Mouse (Mus musculus) adrenal gland, postnatal 25 days (tissue): ENCODE measurements around the gene D16Ertd472e. TPM values are rescaled to one million over a fixed set of nuclear protein-coding genes. Genes with fewer than 3 reads are reported as not detected.
"Not testable (repeated sequence)": the region's sequence is repeated elsewhere in the genome, so short reads cannot be mapped to it uniquely, and the experiment has no call there.

Experiments used
- DNase-seq: peaks from one replicate; pipeline ENCODE4 v3.0.0; 2021; ENCODE audit warnings: mixed read lengths
- total RNA-seq: library from RNA; stranded (reverse); gene quantifications from 2 replicates; pipeline ENCODE4 v1.2.3, GENCODE M21; 2021

D16Ertd472e gene
- total RNA-seq, 1 experiment from 2014 or later: 32.2 TPM

DNA sequence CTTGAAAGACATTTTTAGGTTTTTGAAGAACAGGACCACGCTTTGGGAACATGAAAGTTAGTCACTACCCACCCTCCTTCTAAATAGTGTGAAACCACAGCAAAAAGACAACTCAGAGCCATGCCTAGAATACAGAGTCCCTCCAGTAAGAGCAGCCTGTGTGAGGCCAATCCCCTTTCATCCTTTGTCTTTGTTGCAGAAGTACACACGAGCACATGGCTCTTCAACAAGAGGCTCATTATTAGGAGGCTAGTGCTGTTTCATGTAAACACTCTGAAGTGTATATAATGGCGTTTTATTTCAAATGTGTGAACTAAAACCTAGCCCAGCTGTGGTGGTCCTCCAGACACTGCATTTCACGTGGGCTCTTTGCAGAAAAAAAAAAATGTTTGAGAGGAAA is 3.5 kb downstream of the D16Ertd472e start:
- no peak for DNase-seq

DNA sequence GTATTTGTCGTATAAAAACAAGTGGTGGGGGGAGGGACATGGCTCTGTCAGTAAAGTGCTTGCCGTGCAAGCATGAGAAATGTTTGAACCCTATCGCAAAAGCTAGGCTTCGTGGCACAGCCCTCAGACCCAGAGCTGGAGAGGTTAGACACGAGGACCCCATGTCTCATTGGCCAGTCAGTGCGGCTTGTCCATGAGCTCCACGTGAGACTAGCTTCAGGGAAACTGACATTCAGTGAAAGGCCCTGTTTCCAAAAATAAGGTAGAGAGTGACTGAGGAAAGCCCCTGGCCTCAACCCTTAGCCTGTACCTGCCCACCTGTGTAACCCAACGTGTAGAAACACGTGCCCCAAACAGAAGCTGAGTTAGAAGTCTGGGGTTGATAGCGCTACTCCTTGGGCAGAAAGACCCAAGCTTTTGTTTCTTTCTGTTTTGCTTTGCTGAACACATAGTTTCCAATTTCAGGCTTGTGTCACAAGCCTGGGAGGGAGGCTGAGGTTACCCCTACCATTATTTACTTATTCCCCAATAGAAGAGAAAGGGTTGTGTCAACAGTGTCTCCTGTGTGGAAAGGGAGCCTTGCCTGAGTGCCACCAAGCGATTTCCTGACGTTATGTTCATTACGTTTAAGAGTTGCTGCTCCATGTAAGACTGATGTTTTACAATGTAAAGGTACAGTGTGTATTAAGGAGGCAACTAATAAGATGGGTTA is 12.2 kb downstream of the D16Ertd472e start:
- no peak for DNase-seq

DNA sequence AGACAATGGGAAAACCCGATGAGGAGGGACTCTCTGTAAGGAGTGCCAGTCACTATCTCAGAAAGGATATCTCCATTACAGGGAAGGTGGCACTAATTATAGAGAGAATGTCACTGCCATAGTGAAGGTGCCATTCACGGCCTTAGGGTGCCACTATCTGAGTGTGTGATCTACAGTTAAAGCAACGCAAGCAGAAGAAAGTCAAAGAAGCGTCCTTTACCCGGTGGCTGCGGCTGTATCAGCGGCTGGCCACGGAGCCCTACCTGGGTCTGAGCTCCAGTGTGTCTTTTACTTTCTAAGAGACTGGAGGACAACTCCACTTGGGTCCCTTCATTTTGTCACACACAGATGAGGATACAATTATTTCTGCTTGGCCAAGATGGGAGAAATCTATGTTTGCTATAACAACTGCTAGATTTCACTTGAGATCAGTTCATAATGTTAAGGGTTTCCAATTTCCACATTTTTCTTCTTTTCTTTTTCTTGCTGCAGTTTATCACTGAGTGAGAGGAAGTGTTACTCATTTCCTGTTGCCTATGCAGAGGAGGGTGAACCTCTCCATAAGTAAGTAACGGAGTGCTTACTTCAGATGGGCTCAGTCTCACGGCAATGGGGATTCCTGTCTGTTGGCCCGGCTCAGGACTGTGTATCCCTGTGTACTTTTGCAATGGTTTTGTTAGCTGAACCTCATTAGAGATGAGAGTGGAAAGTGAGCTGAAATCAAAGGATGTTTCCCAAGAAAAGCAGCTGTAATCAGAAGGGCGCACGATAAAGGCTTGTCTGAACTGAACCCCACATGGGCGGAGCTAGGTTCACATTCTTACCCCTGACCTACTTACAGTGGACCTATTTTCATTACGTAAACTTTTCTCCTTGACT is 13.2 kb downstream of the D16Ertd472e start:
- DNase-seq: no peak

DNA sequence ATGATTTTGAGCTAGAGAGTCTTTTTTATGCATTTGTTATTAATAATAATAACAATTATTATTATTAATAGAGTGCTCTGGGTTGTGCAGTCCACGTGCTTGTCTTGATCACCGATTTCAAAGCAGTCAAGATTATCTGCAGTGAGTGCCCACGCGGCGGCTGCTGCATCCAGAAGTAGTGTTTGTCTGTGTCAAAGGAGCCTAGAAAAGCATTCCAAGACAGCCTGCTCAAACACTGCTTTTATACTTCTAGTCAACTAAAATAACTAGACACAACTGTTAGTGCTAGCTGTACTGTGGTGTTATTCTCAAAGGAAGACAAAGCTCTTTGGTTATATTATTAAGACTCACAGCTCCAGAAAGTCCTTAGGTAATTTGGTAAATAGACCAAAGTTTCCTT is 15.9 kb downstream of the D16Ertd472e start:
- DNase-seq: no peak

DNA sequence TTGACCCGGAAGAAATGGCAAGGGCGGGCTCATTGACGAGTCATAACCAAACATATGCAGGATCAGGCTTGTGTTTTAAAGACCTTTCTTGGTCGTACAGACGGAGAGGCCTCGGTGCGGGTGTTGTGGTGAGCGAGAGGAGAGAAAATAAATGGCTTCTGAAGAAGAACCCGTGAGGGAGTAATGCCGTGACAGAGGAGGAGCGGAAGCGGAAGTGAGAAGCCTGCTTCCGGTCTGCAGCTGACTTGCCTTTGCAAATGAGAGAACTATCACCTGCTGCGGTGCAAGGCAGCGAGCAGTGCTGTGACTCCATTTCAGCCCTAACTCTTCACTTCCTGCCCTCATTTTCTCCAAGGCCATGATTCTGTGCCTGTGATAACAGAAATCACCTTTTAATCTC is 16.4 kb downstream of the D16Ertd472e start:
- DNase-seq: no peak

DNA sequence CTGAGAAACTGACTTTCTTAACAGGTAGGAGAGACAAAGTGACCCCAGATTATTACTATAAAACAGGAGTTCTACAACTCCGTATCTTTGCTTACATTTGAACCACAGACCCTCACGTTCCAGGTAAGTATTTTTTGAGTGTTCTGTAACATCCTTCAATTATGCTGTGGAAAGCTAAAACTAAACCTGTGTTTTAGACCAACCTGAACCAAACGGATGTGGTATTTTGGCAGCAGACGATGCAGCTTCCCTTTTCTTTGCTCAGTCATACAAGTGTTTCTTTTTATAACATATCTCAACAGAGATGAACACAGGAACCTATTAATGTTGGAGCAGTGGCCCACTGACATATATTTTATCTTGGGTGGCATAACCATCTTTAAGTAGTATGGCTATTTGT is 18.9 kb downstream of the D16Ertd472e start:
- no peak for DNase-seq

DNA sequence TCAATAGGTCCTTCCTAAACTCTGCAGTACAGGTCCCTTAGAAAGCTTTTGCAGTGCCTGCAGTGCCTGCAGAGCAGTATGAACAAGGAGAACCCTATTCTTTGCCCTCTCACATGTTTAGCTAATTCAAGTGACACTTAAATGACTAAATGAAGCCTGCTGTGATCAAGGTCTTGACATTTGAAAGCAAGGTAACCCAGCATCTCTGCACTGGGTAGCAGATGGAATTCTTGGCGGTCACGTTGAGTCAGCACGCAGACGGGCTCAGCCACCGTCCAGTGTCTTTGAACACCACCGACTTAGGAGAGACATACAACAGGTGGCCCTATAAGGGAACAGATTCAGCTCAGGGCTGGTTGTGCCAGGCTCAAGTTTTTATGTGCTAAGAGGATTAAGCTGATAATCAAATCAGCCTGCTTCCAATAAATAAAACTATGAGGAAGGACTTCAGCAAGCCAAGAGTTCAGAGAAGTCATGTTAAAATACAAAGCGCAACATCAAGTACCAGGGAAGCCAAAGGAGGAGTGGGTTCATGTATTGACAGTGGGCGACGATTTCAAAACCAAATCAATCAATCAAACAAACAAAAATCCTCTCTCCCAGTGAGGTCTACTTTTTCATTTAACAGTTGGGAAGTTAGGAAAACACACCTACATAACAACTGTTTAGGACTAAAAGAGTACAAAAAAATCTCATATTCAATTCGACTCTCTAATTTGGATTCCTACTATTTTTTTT is 21.4 kb downstream of the D16Ertd472e start:
- DNase-seq: peak; percentile 59

DNA sequence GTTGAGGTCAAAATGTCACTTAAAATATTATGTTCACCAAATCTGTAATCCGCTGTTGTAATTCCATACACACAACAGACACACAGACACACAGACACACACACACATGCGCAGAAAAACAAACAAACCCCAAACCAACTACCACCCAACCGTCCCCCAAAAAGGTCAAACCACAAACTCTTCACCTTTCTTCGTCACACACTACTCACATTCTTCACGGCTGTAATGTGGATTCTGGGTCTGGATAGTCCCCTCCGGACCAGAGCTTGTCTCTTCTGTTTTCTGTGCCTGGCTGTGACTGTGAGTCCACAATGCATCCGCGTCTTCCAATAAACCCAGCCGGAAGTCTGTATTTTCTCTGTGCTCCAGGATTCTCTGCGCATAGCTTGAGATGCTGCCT is 29.1 kb downstream of the D16Ertd472e start:
- no peak for DNase-seq

DNA sequence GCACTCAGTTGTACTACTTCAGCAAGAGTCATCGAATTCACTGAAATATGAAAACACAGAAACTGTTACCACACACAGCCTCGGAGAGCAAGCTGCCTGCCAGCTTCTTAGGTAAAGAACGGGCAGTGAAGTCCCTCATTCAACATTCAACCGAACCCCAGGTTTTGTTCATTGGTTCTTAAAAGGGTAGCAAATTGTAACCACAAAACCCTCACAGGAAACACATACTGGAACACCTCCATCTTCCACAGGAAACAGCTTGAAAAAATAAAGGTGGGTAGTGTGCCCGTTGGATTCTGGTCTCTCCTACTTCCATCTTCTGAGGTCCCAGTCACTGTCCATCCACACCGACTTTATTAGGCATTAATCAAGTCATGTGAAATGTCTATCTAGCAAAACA is 30.0 kb downstream of the D16Ertd472e start:
- DNase-seq: no peak

DNA sequence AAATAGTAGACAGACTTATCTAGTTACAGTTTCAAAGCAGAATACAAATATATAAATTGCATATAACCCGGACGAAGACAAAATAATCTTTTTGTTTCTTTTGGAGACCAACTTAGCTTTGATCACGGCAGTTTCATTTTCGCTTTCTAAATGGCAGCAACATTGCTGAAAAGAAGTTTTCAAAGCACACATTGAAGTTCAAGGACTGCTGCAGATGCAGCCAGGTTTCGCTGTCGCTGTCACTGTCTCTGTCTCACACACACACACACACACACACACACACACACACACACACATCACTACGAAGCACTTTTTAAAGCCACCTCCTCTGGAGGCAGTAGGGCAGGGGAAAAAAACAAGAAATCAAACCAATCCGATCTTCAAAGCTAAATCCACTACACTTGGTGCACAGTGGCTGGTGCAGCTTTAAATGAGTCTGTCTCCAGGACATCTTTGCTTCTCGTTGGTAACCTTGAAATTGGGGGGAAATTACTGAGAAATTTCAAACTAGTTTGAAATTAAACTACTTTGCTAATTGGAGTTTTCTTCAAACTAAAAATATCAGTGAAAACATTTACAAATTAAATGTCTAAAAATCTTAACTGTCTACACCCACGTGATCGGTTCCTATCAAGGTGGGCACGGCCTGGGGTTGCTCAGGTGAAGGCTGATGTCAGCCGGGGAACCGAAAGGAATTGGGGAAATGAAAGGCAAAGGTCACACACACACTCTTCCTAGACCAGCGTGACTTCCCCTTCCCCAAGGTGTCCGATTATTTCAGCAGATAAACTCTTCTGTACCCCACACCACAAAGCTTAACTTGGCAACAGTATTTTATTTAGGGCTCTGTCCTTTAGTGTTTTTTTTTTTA is 35.9 kb downstream of the D16Ertd472e start:
- peak; percentile 15 for DNase-seq

DNA sequence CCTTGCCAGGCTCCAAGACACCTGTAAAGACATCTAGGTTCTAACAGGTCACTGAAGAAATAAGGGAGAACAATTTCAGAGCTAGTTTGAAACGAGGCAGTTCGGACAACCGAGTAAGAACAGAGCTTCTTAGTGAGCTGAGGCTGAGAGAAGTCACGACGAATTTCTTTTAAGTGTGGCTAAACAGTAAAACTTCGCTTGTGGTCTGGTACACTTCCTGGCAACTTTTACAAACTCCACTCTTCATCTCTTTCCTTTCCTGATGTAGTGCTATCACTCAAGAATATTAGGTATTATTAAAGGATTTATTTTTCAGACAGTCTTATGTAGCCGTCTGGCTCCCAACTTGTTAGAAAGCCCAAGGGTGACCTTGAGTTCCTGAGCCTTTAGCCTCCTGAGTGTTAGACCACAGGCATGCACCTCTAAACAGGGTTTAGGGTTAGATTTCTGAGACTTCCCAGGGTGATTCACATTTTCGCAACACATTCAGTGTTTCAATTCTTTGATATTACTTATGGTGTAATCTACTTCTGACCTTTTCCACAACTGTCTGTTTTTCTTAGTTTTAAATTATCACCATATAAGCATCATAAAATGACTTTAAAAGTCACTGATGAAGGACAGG is 38.6 kb downstream of the D16Ertd472e start:
- no peak for DNase-seq

DNA sequence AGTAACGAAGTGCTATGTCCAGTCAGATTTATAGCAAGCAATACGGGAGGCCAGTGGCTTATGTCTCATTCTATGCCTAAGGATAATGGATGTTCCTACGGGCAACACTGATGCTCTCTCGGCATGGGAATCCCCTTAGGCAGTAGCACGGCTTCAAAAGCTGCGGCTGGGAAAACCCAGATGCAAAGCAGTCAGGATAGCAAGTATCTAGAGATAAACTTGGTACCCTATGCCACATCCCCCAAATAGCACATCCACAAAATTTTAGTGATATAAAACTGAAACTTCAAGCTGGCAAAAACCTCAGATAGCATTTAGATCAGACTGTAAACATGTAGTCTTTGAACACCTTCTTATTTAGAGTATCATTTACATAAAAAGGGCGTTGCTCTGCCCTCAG is 39.2 kb downstream of the D16Ertd472e start:
- no peak for DNase-seq

DNA sequence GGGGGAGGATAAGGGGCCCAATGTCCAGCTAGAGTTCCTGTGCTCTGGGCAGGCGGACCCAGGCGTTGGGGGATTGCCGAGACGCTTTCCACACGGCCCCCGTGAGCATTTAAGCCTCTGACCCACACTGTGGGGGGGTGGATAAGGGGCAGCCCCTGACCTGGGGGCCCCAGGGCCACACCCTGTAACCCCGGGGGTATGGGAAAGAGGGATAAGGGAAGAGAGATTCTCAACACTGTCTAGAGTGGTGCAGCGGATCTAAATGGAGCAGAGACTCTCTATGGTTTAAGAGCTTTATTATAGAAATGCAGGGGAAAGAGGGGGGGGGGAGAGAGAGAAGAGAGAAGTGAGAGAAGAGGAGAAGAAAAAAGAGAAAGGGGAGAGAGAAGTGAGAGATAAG is 42.0 kb downstream of the D16Ertd472e start:
- DNase-seq: no peak

DNA sequence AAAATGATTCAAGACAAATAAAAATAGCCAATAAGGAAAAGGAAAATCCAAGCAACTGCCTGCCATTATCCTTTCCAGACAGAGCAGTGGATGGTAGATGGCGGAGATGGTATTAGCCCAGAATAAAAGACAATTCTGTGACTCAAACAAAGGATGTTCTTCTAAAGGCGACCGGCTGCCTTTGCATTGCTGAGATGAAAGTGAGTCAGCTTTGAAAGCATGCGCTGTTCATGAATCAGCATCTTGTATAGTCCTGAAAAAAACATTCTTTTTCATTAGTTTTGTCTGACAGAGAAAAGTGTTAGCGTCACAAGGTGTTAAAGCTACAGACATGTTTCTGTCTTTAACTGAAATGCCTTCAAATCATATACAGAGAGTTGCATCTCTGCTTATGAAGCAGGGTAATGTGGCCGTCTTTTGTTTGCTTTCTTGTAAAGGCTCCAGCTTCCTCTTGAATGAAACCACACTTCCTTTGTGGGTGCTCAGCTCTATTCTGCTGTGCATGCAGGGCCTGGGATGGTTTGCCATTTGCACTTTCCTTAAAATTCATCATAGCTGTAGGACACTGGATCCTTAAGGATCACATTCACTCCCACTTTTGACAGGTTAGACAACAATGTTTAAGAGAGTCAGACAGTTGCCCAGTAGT is 44.4 kb downstream of the D16Ertd472e start:
- no peak for DNase-seq

DNA sequence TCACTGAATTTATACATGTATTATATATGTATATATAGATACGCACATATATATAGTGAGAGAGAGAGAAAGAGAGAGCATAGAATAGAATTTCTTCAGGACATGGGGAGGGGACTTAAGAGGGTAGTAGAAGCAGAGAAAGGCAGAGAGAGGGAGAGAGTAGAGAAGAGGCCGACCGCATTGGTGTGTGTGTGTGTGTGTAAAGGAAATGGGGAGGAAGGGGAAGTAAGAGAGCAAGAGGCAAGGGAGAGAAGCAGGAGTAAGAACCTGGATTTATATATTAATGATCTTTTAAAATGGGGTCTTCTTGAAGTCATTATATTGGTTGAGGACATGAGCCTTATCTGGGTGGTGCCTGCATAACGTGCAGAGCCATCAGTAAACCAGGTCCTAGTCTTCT is 53.5 kb downstream of the D16Ertd472e start:
- no peak for DNase-seq

DNA sequence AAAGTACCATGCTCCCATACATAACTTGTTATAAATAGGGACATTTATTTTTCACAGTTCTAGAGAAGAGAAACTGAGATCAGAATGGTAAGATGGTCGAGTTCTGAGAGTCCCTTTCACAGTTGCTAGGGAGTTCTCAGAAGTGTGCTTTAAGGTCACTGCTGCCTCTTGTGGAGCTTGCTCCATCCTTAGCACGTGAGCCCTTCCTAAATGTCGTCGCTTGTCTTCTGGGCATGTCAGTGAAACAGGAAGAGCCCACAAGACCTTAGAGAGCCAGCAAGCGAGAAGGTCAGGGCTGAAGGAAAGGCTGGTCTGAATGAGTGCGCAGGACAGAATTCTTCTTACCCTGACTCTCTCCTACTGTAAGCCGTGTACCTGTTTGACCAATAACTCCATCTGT is 57.8 kb downstream of the D16Ertd472e start:
- DNase-seq: no peak

DNA sequence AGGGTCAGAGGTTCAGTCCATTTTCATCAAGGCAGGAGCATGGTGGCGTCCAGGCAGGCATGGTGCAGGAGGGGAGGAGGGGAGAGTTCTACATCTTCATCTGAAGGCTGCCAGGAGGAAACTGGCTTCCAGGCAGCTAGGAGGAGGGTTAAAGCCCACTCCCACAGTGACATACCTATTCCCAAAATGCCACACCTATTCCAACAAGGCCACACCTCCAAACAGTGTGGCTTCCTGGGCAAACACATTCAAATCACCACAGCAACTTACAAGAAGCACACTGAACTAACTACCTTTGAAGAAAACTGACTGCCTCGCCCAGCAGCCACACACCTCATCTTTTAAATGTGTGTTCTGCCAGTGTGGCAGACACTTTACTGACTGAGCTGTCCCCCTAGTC is 59.3 kb downstream of the D16Ertd472e start:
- no peak for DNase-seq

DNA sequence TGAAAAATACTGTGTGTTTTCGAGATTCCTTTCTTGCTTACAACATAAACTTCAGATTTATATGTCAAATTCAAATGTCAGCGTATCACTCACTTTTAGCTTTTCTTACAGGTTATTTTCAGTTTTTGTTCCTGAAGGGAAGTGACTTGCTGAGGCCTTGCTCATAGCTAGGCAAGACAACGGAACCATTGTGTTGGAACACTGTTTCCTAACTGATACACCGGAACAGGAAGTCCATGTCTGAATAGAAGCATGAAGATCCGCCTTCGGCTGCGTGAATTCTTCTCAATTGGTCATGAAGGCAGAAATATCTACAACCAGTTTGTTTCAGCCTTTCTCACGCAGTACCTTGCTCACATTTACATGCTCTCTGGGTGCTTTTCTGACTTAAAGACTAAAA is 65.0 kb downstream of the D16Ertd472e start:
- DNase-seq: no peak

DNA sequence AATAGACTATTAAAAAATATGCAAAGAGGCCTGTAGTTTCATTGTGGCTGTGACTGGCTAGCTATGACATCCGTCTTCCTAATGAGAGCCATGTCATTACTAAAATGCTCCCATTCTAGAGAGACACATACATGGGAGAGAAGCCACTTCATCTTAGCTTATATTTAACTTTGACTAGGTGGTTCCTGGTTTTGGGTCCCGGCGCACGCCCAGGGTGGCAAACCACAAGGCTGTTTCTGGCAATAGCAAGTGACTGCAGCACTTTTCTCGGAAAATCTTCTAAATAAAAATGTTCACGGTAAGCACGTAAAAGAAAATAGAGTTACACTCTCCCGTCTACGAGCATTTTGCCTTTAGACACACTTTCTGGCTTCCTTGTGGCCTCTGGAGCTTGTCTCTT is 74.0 kb downstream of the D16Ertd472e start:
- DNase-seq: no peak

DNA sequence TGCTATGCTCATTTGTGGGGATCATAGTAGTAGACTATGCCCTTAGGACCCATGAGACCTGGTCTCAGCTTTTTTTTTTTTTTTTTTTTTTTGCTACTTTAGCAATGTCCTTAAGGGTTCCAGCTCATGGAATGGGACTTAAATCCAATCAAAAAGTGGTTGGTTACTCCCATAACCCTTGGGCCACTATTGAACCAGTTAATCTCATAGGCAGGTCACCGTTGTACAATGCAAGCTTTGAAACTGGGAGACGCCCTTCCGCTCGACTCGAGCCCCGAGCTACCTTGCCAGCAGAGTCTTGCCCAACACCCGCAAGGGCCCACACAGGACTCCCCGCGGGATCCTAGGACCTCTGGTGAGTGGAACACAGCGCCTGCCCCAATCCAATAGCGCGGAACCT is 83.8 kb downstream of the D16Ertd472e start:
- DNase-seq: not testable (repeated sequence)

DNA sequence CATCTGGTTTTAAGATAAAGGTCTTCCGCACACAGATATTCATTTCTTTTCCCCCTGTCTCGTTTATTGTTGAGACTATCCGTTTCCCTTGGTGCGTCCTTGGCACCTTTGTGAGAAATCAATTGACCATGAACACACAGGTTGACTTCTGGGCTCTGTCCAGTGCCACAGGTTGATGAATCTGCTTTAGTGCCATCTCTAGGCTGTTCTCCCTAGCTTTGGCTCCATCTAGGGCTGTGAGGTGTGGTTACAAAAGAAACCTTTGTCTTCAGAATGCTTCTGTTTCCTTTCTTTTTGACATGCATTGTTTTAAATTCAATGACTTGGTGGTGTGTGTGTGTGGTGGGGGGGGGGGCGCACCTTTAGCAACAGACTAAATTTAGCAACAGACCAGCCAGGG is 85.7 kb downstream of the D16Ertd472e start:
- DNase-seq: no peak
